Mouse (Mus musculus): ENCODE data around the gene Anxa5. TPM values are rescaled to one million over a fixed set of nuclear protein-coding genes. Genes with fewer than 3 reads are reported as not detected.
A peak's percentile ranks its signal among the peaks of the same experiment; 100 is the strongest.

The Anxa5 gene
- polyA plus RNA-seq, 1 experiment from 2014 or later = 54.2 TPM

DNA sequence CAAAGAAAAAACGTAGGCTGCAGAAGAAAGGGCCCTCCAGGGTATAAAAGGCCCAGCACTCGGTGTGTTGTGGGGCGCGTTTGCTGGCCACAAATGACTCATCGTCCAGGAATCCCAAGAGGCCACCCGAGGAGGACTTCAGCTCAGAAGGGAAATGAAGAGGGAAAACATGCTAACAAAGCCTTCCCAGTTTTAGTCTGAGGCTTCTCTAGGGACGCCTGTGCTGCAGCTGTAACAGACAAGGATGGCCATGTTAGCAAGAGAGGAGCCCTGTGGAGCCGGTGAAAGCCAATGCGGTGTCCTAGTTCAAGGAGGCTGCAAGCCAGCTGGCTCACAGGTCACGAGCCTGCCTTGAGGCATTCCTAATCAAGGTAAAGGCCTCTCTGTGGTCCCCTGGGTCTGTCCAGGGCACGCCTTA, 6.1 kb upstream of the Anxa5 start:
- WGBS = 5% methylated on average over 11 of the region's 11 CpGs

DNA sequence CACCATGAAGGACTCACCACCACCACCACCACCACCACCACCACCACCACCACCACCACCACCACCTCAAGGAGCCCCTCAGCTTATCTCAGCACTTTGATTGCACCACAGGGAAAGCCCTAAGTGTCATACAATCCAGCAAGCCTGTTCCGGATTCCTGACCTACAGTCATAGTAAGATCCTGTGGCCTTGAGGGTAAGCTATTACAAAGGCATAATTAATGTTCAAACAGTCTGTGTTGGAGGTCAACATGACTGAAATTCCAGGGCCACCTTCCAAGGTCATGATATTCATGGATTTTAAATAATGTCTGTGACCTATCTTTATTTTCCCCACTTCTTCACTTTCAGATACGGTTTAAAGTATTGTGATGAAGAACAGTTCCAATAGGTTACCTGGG, 4.8 kb upstream of the Anxa5 start:
- 53% methylated on average over 2 of the region's 2 CpGs for WGBS
- no peaks in the 10 kb centered on the region for H3K9me3 ChIP-seq (replicated peaks; ENCODE audit: control insufficient read depth, low read length, poor library complexity, severe bottlenecking)
- no peak overlapping the region for H3K27ac ChIP-seq (ENCODE audit: low read length)
- no peak overlapping the region for H3K4me2 ChIP-seq (ENCODE audit: low read length)
- peaks cover 13% of the 10 kb centered on the region for H3K4me1 ChIP-seq (ENCODE audit: control insufficient read depth, insufficient read depth, low read length)
- H3K27me3 ChIP-seq (ENCODE audit: control insufficient read depth, insufficient read depth, low read depth, low read length) = peaks cover 4% of the 10 kb centered on the region; the same call in 1 of the 2 replicates
- H3K36me3 ChIP-seq (ENCODE audit: control insufficient read depth, insufficient read depth, low read length) = no peaks in the 10 kb centered on the region
- no peak overlapping the region for H3K4me3 ChIP-seq (ENCODE audit: low read depth, low read length)
- H3K9ac ChIP-seq (ENCODE audit: low read depth, low read length) = no peak overlapping the region
- no peak for ATAC-seq

More for the DNA sequence above, 6.1 kb upstream of the Anxa5 start:
- Histone ChIP-seq H3K27ac (ENCODE audit: low read length) (peak overlapping the region; percentile 53; the same call in 1 of the 2 replicates), H3K27me3 (ENCODE audit: control insufficient read depth, insufficient read depth, low read depth, low read length) (peaks cover 4% of the 10 kb centered on the region; the same call in 1 of the 2 replicates), H3K9ac (ENCODE audit: low read depth, low read length) (peak overlapping the region; percentile 41; the same call in 1 of the 2 replicates), H3K9me3 (replicated peaks; ENCODE audit: control insufficient read depth, low read length, poor library complexity, severe bottlenecking) (no peaks in the 10 kb centered on the region), H3K4me3 (ENCODE audit: low read depth, low read length) (no peak overlapping the region), H3K4me1 (ENCODE audit: control insufficient read depth, insufficient read depth, low read length) (peaks cover 8% of the 10 kb centered on the region), H3K4me2 (ENCODE audit: low read length) (peak overlapping the region; percentile 31; the same call in 1 of the 2 replicates), H3K36me3 (ENCODE audit: control insufficient read depth, insufficient read depth, low read length) (no peaks in the 10 kb centered on the region)
- peak; percentile 75 for ATAC-seq

DNA sequence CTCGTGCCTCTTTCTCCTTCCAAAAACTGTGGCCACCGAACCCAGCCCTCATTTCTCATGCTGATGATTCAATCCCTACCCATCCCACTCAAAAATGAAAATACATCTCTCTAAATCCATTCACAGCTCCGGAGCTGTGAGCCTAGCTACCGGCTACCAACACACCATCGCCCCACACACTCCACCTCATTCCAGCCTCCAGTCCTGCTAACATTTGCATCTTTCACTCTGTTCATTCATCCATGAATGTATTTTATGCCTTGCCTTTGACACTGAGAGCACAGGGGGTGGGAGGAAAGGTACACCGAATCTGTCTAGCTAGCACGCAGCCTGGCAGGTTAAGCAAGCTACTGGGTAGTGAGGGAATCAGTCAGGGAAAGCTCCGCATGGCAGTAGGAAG, 3.1 kb upstream of the Anxa5 start:
- H3K4me1 ChIP-seq (ENCODE audit: control insufficient read depth, insufficient read depth, low read length) = peaks cover 13% of the 10 kb centered on the region
- WGBS = 79% methylated on average over 8 of the region's 8 CpGs

DNA sequence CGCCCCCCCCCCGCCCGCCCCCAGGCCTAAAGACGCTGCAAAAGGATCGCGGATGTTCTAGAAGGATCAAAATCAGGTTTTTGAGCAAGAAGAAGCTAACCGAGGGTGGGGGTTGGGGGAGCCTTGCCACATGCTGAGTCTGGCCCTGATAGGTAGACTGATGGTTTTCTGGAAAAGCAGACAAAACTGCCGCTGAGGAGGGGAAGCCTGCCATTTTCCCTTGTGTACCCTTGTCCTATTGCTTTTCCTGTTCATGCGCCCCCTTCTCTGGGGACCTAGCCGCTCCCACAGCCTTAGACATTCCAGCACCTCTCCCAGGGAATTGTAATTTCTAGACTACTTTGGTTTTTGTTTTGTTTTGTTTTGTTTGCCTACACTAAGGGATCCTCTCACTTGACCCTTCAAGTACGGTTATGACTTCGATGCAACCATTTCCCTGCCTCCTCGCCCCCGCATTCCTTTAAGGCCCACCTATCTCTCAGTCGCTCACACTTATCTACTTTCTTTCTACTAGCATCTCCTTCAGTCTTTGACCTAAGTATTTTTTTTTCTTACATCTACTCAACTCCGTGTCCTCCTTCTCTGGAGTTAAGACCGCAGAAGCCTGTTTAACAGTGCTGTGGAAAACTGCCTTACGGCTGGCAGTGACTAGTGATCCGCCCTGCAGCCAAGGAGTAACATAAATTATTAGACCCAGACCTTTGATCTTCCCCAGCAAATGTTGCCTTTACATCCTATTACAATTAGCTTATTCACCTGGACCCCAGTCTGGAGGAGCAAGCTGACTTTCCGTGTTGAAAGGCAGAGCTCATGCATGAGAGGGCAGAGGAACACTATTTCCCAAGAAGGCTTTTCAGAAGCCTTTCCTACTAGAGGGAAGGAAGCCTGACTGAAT, 814 bp upstream of the Anxa5 start:
- no peak overlapping the region for H3K27ac ChIP-seq (ENCODE audit: low read length)

More for the DNA sequence above, 3.1 kb upstream of the Anxa5 start:
- ATAC-seq = no peak
- H3K4me3 ChIP-seq (ENCODE audit: low read depth, low read length) = no peak overlapping the region
- H3K36me3 ChIP-seq (ENCODE audit: control insufficient read depth, insufficient read depth, low read length) = no peaks in the 10 kb centered on the region
- no peak overlapping the region for H3K9ac ChIP-seq (ENCODE audit: low read depth, low read length)
- H3K27me3 ChIP-seq (ENCODE audit: control insufficient read depth, insufficient read depth, low read depth, low read length) = peaks cover 4% of the 10 kb centered on the region; the same call in 1 of the 2 replicates
- H3K27ac ChIP-seq (ENCODE audit: low read length) = no peak overlapping the region
- no peaks in the 10 kb centered on the region for H3K9me3 ChIP-seq (replicated peaks; ENCODE audit: control insufficient read depth, low read length, poor library complexity, severe bottlenecking)
- H3K4me2 ChIP-seq (ENCODE audit: low read length) = no peak overlapping the region

DNA sequence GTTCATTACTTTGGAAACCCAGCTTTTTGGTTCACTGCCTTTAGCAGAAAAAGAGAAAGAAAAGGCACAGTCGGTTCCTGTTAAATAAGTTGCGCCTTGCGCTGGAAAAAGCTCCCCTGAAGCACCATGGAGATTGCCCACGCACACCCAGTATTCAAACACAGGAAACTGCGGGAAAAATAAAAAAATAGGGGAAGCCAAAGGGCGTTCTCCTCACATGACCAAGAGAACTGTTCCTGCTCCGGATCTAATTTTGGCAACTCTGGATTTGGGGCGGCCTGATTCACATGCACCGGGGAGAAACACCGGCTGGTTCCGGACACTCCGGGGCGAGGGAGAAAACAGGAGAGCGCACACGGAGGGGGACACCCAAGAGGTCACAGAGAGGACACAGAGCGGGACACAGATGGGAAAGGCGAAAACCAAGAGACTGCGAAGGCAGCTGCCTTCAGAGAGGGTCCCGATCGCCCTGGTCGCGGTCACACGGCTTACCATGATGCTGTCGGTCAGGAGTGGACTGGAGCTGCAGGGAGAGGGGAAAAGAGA, 683 bp downstream of the Anxa5 start:
- ATAC-seq = peak; percentile 74; the same call in 1 of the 2 replicates
- H3K4me2 ChIP-seq (ENCODE audit: low read length) = peak overlapping the region; percentile 85
- no peaks in the 10 kb centered on the region for H3K9me3 ChIP-seq (replicated peaks; ENCODE audit: control insufficient read depth, low read length, poor library complexity, severe bottlenecking)
- WGBS = 2% methylated on average over 24 of the region's 24 CpGs
- peaks cover 4% of the 10 kb centered on the region; the same call in 1 of the 2 replicates for H3K27me3 ChIP-seq (ENCODE audit: control insufficient read depth, insufficient read depth, low read depth, low read length)
- peaks cover 5% of the 10 kb centered on the region; the same call in 1 of the 2 replicates for H3K4me1 ChIP-seq (ENCODE audit: control insufficient read depth, insufficient read depth, low read length)
- peak overlapping the region; percentile 63 for H3K4me3 ChIP-seq (ENCODE audit: low read depth, low read length)
- H3K9ac ChIP-seq (ENCODE audit: low read depth, low read length) = peak overlapping the region; percentile 72
- no peak overlapping the region for H3K27ac ChIP-seq (ENCODE audit: low read length)
- H3K36me3 ChIP-seq (ENCODE audit: control insufficient read depth, insufficient read depth, low read length) = no peaks in the 10 kb centered on the region

More for the DNA sequence above, 814 bp upstream of the Anxa5 start:
- peak; percentile 12; the same call in 1 of the 2 replicates for ATAC-seq
- peak overlapping the region; percentile 85 for H3K4me2 ChIP-seq (ENCODE audit: low read length)
- peaks cover 4% of the 10 kb centered on the region; the same call in 1 of the 2 replicates for H3K27me3 ChIP-seq (ENCODE audit: control insufficient read depth, insufficient read depth, low read depth, low read length)
- H3K9me3 ChIP-seq (replicated peaks; ENCODE audit: control insufficient read depth, low read length, poor library complexity, severe bottlenecking) = no peaks in the 10 kb centered on the region
- H3K9ac ChIP-seq (ENCODE audit: low read depth, low read length) = peak overlapping the region; percentile 72
- H3K4me1 ChIP-seq (ENCODE audit: control insufficient read depth, insufficient read depth, low read length) = peaks cover 5% of the 10 kb centered on the region; the same call in 1 of the 2 replicates
- no peaks in the 10 kb centered on the region for H3K36me3 ChIP-seq (ENCODE audit: control insufficient read depth, insufficient read depth, low read length)
- H3K4me3 ChIP-seq (ENCODE audit: low read depth, low read length) = peak overlapping the region; percentile 63
- WGBS = 40% methylated on average over 19 of the region's 20 CpGs

DNA sequence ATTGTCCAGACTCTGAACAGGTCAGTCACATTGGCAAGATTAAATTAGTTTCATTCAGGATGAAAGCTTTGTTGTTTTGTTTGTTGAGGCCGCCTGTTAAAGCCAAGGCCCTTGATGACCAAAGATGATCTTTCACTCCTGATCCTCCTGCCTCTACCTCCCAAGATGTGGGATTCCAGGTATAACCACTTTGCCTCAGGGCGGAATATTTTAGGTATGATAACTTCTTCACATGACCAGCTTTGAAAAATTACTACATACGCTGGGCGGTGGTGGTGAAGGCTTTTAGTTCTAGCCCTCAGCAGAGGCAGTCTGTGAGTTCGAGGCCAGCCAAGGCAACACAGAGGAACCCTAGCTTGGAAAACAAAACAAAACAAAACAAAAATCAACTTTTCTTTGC, 1.3 kb downstream of the Anxa5 start:
- Histone ChIP-seq H3K9me3 (replicated peaks; ENCODE audit: control insufficient read depth, low read length, poor library complexity, severe bottlenecking) (no peaks in the 10 kb centered on the region), H3K4me2 (ENCODE audit: low read length) (peak overlapping the region; percentile 85), H3K4me1 (ENCODE audit: control insufficient read depth, insufficient read depth, low read length) (peaks cover 5% of the 10 kb centered on the region; the same call in 1 of the 2 replicates), H3K27me3 (ENCODE audit: control insufficient read depth, insufficient read depth, low read depth, low read length) (peaks cover 4% of the 10 kb centered on the region; the same call in 1 of the 2 replicates), H3K36me3 (ENCODE audit: control insufficient read depth, insufficient read depth, low read length) (no peaks in the 10 kb centered on the region), H3K27ac (ENCODE audit: low read length) (no peak overlapping the region), H3K9ac (ENCODE audit: low read depth, low read length) (no peak overlapping the region), H3K4me3 (ENCODE audit: low read depth, low read length) (no peak overlapping the region; the same call in 1 of the 2 replicates)
- 82% methylated on average over 5 of the region's 5 CpGs for WGBS
- no peak for ATAC-seq

DNA sequence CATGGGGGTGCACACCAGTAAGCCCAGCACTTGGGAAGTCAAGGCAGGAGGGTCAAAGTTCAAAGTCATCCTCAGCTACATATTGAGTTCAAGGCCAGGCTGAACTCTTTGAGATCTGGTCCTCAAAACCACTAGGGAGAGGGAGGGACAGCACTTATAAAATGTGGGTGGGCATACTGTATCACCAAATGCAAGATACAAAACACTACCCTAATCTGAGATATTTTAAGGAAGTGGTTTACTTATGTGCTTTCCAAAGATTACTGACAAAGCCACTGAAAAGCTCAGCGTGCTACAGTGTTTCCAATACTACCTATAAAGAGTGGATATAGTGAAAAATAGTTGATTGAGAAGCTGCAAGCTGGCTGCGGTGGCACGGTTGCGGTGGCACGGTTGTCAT, 2.5 kb downstream of the Anxa5 start:
- no peak overlapping the region for H3K4me3 ChIP-seq (ENCODE audit: low read depth, low read length)
- ATAC-seq = no peak
- 96% methylated on average over 5 of the region's 5 CpGs for WGBS
- H3K9ac ChIP-seq (ENCODE audit: low read depth, low read length) = no peak overlapping the region
- H3K4me2 ChIP-seq (ENCODE audit: low read length) = no peak overlapping the region
- H3K9me3 ChIP-seq (replicated peaks; ENCODE audit: control insufficient read depth, low read length, poor library complexity, severe bottlenecking) = no peaks in the 10 kb centered on the region
- H3K4me1 ChIP-seq (ENCODE audit: control insufficient read depth, insufficient read depth, low read length) = peaks cover 5% of the 10 kb centered on the region; the same call in 1 of the 2 replicates
- no peaks in the 10 kb centered on the region for H3K36me3 ChIP-seq (ENCODE audit: control insufficient read depth, insufficient read depth, low read length)
- peaks cover 4% of the 10 kb centered on the region; the same call in 1 of the 2 replicates for H3K27me3 ChIP-seq (ENCODE audit: control insufficient read depth, insufficient read depth, low read depth, low read length)
- H3K27ac ChIP-seq (ENCODE audit: low read length) = no peak overlapping the region

DNA sequence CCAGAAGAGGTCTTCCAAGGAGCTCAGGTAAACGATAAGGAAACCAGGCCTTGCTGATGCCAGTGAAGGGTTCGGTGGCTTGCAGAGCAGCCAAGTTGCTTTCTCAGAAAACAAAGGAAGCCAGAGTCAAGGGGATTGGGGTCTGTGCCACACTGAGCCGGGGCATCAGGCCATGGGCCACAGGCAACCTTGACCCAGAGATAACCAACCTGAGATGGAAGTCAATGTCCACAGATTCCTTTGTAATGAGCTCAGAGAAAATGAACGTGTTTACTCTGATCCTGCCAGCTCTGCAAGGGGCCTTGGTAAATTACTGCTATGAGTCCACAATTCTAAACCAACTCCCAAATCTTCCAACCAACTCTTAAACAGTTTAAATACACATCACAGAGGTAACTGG, 3.8 kb downstream of the Anxa5 start:
- H3K4me1 ChIP-seq (ENCODE audit: control insufficient read depth, insufficient read depth, low read length) = peaks cover 5% of the 10 kb centered on the region; the same call in 1 of the 2 replicates
- no peak overlapping the region for H3K27ac ChIP-seq (ENCODE audit: low read length)
- H3K9ac ChIP-seq (ENCODE audit: low read depth, low read length) = no peak overlapping the region

More for the DNA sequence above, 3.8 kb downstream of the Anxa5 start:
- H3K4me2 ChIP-seq (ENCODE audit: low read length) = no peak overlapping the region
- H3K36me3 ChIP-seq (ENCODE audit: control insufficient read depth, insufficient read depth, low read length) = no peaks in the 10 kb centered on the region
- WGBS = 80% methylated on average over 4 of the region's 4 CpGs
- no peaks in the 10 kb centered on the region for H3K9me3 ChIP-seq (replicated peaks; ENCODE audit: control insufficient read depth, low read length, poor library complexity, severe bottlenecking)
- no peaks in the 10 kb centered on the region for H3K27me3 ChIP-seq (ENCODE audit: control insufficient read depth, insufficient read depth, low read depth, low read length)
- no peak overlapping the region for H3K4me3 ChIP-seq (ENCODE audit: low read depth, low read length)
- no peak for ATAC-seq
